Mouse (Mus musculus) midbrain, embryonic 16.5 days (tissue): ENCODE results near the gene Tmem160. TPM values are rescaled to one million over a fixed set of nuclear protein-coding genes. Genes with fewer than 3 reads are reported as not detected.
A peak's percentile ranks its signal among the peaks of the same experiment; 100 is the strongest.

ENCODE experiments used
- ATAC-seq: fragments of 200-750 bp; cut with Nextera tagmentation; 2 replicates; pipeline ENCODE4 v1.8.0; 2017; ENCODE audit warnings: moderate TSS enrichment
- H3K27ac ChIP-seq: fragments of 300-500 bp; sonication (generic); 2 replicates; pipeline ENCODE4 v1.5.1; 2014; ENCODE audit warnings: mild to moderate bottlenecking, low read length, mixed read lengths
- H3K27me3 ChIP-seq: fragments of 300-500 bp; sonication (generic); 2 replicates; pipeline ENCODE4 v1.6.1; 2014; ENCODE audit warnings: low read depth, low read length, mixed read lengths; ENCODE audit not compliant: control insufficient read depth, insufficient read depth
- H3K36me3 ChIP-seq: fragments of 300-500 bp; sonication (generic); 2 replicates; pipeline ENCODE4 v1.6.1; 2014; ENCODE audit warnings: mild to moderate bottlenecking, low read length, moderate library complexity, mixed read lengths; ENCODE audit not compliant: control insufficient read depth, insufficient read depth
- H3K4me1 ChIP-seq: fragments of 300-500 bp; sonication (generic); 2 replicates; pipeline ENCODE4 v1.6.1; 2014; ENCODE audit warnings: mild to moderate bottlenecking, low read length, mixed read lengths; ENCODE audit not compliant: control insufficient read depth, insufficient read depth
- H3K4me2 ChIP-seq: fragments of 300-500 bp; sonication (generic); 2 replicates; pipeline ENCODE4 v1.6.1; 2014; ENCODE audit warnings: mild to moderate bottlenecking, low read length, mixed read lengths
- H3K4me3 ChIP-seq: fragments of 300-500 bp; sonication (generic); 2 replicates; pipeline ENCODE4 v1.5.1; 2014; ENCODE audit warnings: low read depth, mild to moderate bottlenecking, low read length, moderate library complexity, mixed read lengths
- H3K9ac ChIP-seq: fragments of 300-500 bp; sonication (generic); 2 replicates; pipeline ENCODE4 v1.6.1; 2014; ENCODE audit warnings: low read depth, low read length, mixed read lengths
- H3K9me3 ChIP-seq: fragments of 300-500 bp; sonication (generic); replicated peaks from 2 replicates; pipeline ENCODE4 v1.6.1; 2014; ENCODE audit warnings: mild to moderate bottlenecking, low read length, mixed read lengths; ENCODE audit not compliant: control insufficient read depth, poor library complexity, severe bottlenecking
- WGBS: fragments of 180-500 bp; shearing (Covaris S2); extraction: QIAGEN DNeasy Blood & Tissue Kit; methylation state at CpG from one replicate; pipeline ENCODE4 v1.1.7; 2014; 5-methylcytosine and 5-hydroxymethylcytosine counted together
- polyA plus RNA-seq: library from polyadenylated mRNA; unstranded; fragments of >200 nt; fragmentation: Nextera tagmentation; extraction: Ambion mirVana; gene quantifications from 2 replicates; pipeline ENCODE4 v1.2.1, GENCODE M21; 2015

Tmem160 gene
- polyA plus RNA-seq, 1 experiment from 2014 or later, result 75.6 TPM

DNA sequence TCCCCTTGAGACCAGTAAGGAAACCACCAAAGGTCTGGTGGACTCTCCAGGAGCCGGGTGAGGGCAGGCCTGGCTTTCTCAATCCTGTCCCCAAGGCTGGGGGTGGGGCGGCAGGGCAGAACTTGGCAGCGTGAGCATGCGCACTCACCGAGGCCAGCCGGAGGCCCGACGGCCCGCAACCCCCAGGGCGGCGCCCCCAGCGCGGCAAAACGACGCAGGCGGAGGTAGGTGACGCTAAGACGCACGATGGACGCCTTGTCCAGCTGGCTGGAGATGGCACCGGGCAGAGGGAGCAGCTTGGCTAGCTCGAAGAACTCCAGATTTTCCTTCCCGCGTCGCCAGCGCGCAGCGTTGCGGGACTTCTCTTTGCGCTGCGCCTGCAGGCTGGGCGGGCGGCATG is 21.9 kb downstream of the Tmem160 start:
- Histone ChIP-seq H3K27me3 (peaks cover 59% of the 10 kb centered on the region), H3K36me3 (no peaks in the 10 kb centered on the region), H3K27ac (no peak overlapping the region), H3K9me3 (no peaks in the 10 kb centered on the region), H3K4me3 (peak overlapping the region; percentile 20; the same call in 1 of the 2 replicates), H3K4me2 (peak overlapping the region; percentile 41), H3K9ac (no peak overlapping the region), H3K4me1 (peaks cover 15% of the 10 kb centered on the region)
- 4% methylated on average over 33 of the region's 33 CpGs for WGBS
- no peak for ATAC-seq

DNA sequence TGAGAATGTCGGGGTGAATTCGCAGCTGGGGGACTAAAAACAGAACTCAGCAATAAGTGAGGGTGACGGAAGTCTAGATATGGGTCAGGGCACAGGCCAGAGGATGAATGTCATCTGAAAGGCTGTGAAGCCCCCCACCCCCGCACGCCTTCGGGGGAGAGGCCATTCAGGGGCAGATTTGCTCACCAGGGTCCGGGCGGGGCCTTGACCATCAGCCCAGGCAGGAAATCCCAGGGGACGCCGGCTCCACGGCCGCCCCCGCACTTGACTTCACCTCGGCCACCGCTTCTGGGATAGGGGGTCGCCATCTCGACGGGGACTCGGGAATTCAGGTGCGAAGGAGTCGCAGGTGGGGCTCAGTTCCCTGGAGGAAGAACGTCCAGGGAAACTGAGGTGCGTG is 22.7 kb downstream of the Tmem160 start:
- H3K9me3 ChIP-seq, result no peaks in the 10 kb centered on the region
- H3K4me2 ChIP-seq, result peak overlapping the region; percentile 70
- peak overlapping the region; percentile 38 for H3K9ac ChIP-seq
- no peak for ATAC-seq
- H3K27me3 ChIP-seq, result peaks cover 57% of the 10 kb centered on the region
- no peaks in the 10 kb centered on the region for H3K36me3 ChIP-seq
- H3K4me1 ChIP-seq, result peaks cover 15% of the 10 kb centered on the region
- 5% methylated on average over 23 of the region's 23 CpGs for WGBS
- H3K27ac ChIP-seq, result no peak overlapping the region
- peak overlapping the region; percentile 39 for H3K4me3 ChIP-seq

DNA sequence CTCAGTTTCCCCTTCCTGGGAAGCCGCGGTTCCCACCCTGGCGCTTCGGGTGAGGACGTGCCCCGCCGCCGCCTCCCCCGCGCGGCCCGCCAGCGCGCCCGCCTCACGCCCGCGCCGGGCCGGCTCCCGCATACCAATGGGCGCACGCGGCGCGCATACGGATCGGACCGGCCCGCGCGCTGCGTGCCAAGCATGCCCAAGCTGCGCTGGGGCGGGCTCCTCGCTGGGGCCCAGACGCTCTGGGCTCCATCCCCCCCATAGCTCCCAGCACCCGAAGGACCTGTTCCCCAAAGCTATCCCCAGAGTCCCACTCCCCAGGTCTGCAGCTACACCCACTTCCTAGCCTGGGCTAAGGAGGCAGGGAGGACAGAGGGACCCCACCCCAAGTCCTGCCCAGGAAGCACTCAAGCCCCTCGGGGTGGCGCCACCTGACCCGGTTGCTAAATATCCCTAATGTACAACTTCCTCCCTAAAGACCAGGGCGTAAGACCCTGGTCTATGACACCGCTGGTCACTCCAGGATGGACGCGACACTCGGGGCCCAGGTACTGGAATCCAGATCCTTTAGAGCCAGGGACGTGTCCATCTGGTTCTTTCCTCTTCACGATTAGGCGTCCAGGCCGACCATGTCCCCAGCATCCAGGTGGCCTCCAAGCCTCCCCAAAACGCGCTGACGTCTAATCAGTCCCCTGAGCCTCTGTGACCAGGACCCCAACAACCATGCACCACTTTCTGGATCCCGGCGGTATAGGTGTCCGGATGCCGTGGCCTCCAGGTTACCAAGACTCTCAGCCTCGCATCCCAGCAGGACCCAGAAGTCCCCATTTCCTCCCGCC is 23.4 kb downstream of the Tmem160 start:
- peak overlapping the region; percentile 39 for H3K4me3 ChIP-seq
- peak; percentile 46; the same call in 1 of the 2 replicates for ATAC-seq
- peak overlapping the region; percentile 70 for H3K4me2 ChIP-seq
- peaks cover 15% of the 10 kb centered on the region for H3K4me1 ChIP-seq
- H3K27ac ChIP-seq, result no peak overlapping the region
- peaks cover 57% of the 10 kb centered on the region for H3K27me3 ChIP-seq
- WGBS, result 2% methylated on average over 40 of the region's 59 CpGs
- H3K9me3 ChIP-seq, result no peaks in the 10 kb centered on the region
- H3K36me3 ChIP-seq, result no peaks in the 10 kb centered on the region
- peak overlapping the region; percentile 44 for H3K9ac ChIP-seq

DNA sequence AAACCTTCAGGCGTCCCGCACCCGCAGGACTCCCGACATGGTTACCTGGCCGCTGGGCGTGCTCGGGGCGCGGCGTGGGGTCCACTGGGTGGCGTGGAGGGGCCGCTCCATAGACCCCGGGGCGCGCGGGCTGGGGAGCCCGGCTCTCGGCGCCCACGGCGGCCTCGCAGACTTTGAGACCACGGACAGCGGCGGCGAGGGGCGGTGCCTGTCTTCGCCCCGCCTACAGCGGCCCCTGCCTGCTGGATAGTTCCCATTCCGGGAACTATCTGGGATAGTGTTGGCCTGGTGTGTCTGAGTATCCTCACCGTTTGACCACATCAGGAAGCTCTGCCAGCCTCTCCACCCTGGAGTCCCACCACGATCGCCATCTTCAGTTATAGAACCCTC is 24.0 kb downstream of the Tmem160 start:
- H3K4me2 ChIP-seq, result peak overlapping the region; percentile 70
- no peak for ATAC-seq
- H3K27ac ChIP-seq, result no peak overlapping the region
- peaks cover 54% of the 10 kb centered on the region for H3K27me3 ChIP-seq
- H3K9me3 ChIP-seq, result no peaks in the 10 kb centered on the region
- 2% methylated on average over 34 of the region's 34 CpGs for WGBS
- H3K4me3 ChIP-seq, result peak overlapping the region; percentile 39
- H3K4me1 ChIP-seq, result peaks cover 15% of the 10 kb centered on the region
- H3K36me3 ChIP-seq, result no peaks in the 10 kb centered on the region
- peak overlapping the region; percentile 44; the same call in 1 of the 2 replicates for H3K9ac ChIP-seq

DNA sequence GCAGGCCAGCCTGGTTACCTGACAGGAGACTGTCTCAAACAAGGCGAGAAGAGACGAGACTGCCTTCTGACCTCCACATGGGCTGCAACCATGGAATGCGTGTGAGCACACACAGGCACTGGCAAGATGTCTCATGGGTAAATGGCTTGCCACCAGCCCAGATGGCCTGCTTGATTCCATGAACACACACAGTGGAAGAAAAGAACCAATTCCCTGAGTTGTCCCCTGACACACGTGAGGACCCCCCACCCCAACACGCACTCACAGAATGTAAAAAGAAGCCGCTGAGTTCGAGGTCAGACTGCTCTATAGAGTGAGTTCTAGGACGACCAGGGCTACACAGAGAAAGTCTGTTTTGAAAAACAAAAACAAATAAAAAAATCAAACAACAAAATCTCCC is 25.0 kb downstream of the Tmem160 start, which contains the start of gene Npas1:
Gene Npas1, minus strand, starts transcription at position 101 of the 400 bp plus-strand sequence.
- peak within 1 kb of the TSS; percentile 39 for H3K4me3 ChIP-seq

DNA sequence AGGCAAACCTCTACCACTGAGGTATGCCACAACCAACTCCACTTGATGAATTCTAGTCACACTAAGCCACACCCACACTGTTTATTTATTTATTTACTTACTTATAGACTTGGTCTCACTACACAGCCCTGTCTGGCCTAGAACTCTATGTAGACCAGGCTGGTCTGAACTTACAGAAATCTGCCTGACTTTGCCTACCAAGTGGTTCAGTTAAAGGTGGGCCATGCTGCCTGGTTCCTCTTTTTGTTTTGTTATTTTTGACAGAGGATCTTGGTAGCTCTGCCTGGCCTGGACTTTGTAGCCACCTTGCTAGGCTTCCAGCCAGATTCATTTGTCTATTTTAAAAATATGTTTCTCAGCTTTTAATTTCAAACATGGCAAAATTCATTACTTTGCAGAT is 36.2 kb downstream of the Tmem160 start:
- ATAC-seq, result no peak
- H3K4me3 ChIP-seq, result no peak overlapping the region
- no peaks in the 10 kb centered on the region for H3K36me3 ChIP-seq
- no peak overlapping the region for H3K4me2 ChIP-seq
- no peaks in the 10 kb centered on the region for H3K9me3 ChIP-seq
- no peak overlapping the region for H3K9ac ChIP-seq
- no peaks in the 10 kb centered on the region for H3K27me3 ChIP-seq
- H3K4me1 ChIP-seq, result no peaks in the 10 kb centered on the region
- H3K27ac ChIP-seq, result no peak overlapping the region

More for the DNA sequence above, 25.0 kb downstream of the Tmem160 start, which contains the start of gene Npas1:
- ATAC-seq, result no peak
- no peaks in the 10 kb centered on the region for H3K36me3 ChIP-seq
- H3K4me1 ChIP-seq, result peaks cover 15% of the 10 kb centered on the region
- H3K9ac ChIP-seq, result peak within 1 kb of the TSS; percentile 44; the same call in 1 of the 2 replicates
- H3K27me3 ChIP-seq, result peaks cover 47% of the 10 kb centered on the region
- peak within 1 kb of the TSS; percentile 70 for H3K4me2 ChIP-seq
- no peaks in the 10 kb centered on the region for H3K9me3 ChIP-seq
- WGBS, result 86% methylated on average over 8 of the region's 8 CpGs
- H3K27ac ChIP-seq, result no peak within 1 kb of the TSS

DNA sequence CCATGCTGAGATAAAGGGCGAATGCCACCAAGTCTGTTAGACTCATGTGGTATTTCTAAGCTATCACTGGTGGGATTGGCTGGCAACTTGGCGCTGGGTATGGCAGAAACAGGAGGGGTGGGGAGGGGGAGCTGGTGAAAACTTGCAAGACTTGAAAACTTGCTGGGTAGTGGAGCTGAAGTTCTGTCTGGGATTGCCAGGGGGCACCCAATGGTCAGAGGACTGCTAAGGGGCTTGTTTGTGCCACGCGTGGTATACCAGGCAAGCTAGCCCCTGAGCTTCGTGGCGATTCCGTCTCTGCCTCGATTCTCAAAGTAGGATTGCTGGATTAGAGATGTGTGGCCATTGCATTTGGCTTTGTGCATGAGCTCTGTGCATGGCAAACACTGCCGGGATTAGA is 37.4 kb downstream of the Tmem160 start:
- H3K4me1 ChIP-seq, result no peaks in the 10 kb centered on the region
- H3K9ac ChIP-seq, result no peak overlapping the region
- no peak overlapping the region for H3K4me2 ChIP-seq
- ATAC-seq, result no peak
- no peak overlapping the region for H3K27ac ChIP-seq
- H3K36me3 ChIP-seq, result no peaks in the 10 kb centered on the region
- H3K9me3 ChIP-seq, result no peaks in the 10 kb centered on the region
- no peak overlapping the region for H3K4me3 ChIP-seq
- 90% methylated on average over 9 of the region's 9 CpGs for WGBS
- no peaks in the 10 kb centered on the region for H3K27me3 ChIP-seq

DNA sequence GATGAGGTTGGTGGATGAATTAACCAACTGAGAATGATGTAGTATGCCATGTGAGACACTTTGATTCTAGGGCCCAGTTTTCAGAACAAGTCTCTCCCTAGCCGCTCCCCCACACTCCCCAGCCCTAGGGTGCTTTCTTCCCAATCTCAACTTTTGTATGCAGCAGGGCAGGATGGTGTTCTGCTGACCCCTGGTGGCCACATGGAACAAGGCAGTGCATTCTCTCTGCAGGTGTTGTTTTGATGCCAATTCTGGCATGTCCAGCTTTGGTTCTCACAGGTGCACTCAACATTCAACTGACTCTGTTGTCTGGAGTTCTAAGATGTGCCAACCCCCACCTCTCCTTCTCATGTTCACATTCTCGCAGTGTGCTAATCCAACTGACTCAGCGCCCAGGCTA is 39.2 kb downstream of the Tmem160 start:
- Histone ChIP-seq H3K36me3 (peaks cover 11% of the 10 kb centered on the region), H3K4me1 (no peaks in the 10 kb centered on the region), H3K27ac (no peak overlapping the region), H3K9me3 (no peaks in the 10 kb centered on the region), H3K27me3 (no peaks in the 10 kb centered on the region), H3K4me2 (no peak overlapping the region), H3K9ac (no peak overlapping the region), H3K4me3 (no peak overlapping the region)
- ATAC-seq, result peak; percentile 38
- WGBS, result 29% methylated on average over 3 of the region's 3 CpGs

DNA sequence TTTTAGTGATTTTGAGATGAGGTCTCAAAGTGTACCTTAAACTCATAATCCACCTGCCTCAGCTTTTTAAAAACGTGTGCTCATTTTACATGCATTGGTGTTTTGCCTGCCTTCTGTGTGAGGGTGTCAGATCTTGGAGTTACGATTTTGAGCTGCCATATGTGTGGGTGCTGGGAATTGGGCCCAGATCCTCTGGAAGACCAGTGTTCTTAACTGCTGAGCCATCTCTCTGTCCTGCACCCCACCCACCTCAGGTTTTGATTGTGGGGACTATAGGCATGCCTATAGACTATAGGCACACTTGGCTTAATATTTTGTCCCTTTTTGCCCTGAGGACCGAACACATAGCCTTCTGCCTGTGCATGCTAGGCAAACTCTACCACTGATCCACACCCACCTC is 39.6 kb downstream of the Tmem160 start:
- no peaks in the 10 kb centered on the region for H3K4me1 ChIP-seq
- H3K27me3 ChIP-seq, result no peaks in the 10 kb centered on the region
- no peak overlapping the region for H3K27ac ChIP-seq
- H3K9me3 ChIP-seq, result no peaks in the 10 kb centered on the region
- 64% methylated on average over 3 of the region's 3 CpGs for WGBS
- no peak for ATAC-seq
- H3K4me2 ChIP-seq, result no peak overlapping the region
- no peak overlapping the region for H3K9ac ChIP-seq
- H3K4me3 ChIP-seq, result no peak overlapping the region
- peaks cover 16% of the 10 kb centered on the region for H3K36me3 ChIP-seq
